Mouse (Mus musculus) heart, embryonic 15.5 days (tissue): ENCODE measurements around the gene Cd3e. TPM values are rescaled to one million over a fixed set of nuclear protein-coding genes. Genes with fewer than 3 reads are reported as not detected.
"Not testable (repeated sequence)": the region's sequence is repeated elsewhere in the genome, so short reads cannot be mapped to it uniquely, and the experiment has no call there.

Experiments
- ATAC-seq: fragments of 200-750 bp; cut with Nextera tagmentation; replicated peaks from 2 replicates; pipeline ENCODE4 v1.8.0; 2017; ENCODE audit warnings: low read depth, moderate TSS enrichment; ENCODE audit not compliant: insufficient number of reproducible peaks, insufficient read depth, low FRiP score
- H3K27ac ChIP-seq: fragments of 300-500 bp; sonication (generic); 2 replicates; pipeline ENCODE4 v1.5.1; 2015; ENCODE audit warnings: mild to moderate bottlenecking, inconsistent platforms
- H3K27me3 ChIP-seq: fragments of 300-500 bp; sonication (generic); 2 replicates; pipeline ENCODE4 v1.6.1; 2015; ENCODE audit warnings: inconsistent platforms
- H3K36me3 ChIP-seq: fragments of 300-500 bp; sonication (generic); 2 replicates; pipeline ENCODE4 v1.6.1; 2015; ENCODE audit warnings: mild to moderate bottlenecking, inconsistent platforms
- H3K4me1 ChIP-seq: fragments of 300-500 bp; sonication (generic); replicated peaks from 2 replicates; pipeline ENCODE4 v1.6.1; 2015; ENCODE audit warnings: inconsistent platforms
- H3K4me2 ChIP-seq: fragments of 300-500 bp; sonication (generic); 2 replicates; pipeline ENCODE4 v1.6.1; 2015; ENCODE audit warnings: inconsistent platforms, mild to moderate bottlenecking, moderate library complexity
- H3K4me3 ChIP-seq: fragments of 300-500 bp; sonication (generic); 2 replicates; pipeline ENCODE4 v1.5.1; 2015; ENCODE audit warnings: mild to moderate bottlenecking, inconsistent platforms
- H3K9ac ChIP-seq: fragments of 300-500 bp; sonication (generic); 2 replicates; pipeline ENCODE4 v1.6.1; 2015; ENCODE audit warnings: mild to moderate bottlenecking, inconsistent platforms
- H3K9me3 ChIP-seq: fragments of 300-500 bp; sonication (generic); replicated peaks from 2 replicates; pipeline ENCODE4 v1.6.1; 2016; ENCODE audit warnings: inconsistent platforms
- WGBS: fragments of 180-500 bp; shearing (Covaris S2); methylation state at CpG from one replicate; pipeline ENCODE4 v1.1.7; 2015; ENCODE audit warnings: mixed read lengths; 5-methylcytosine and 5-hydroxymethylcytosine counted together
- polyA plus RNA-seq: library from polyadenylated mRNA; unstranded; fragments of >200 nt; fragmentation: Nextera tagmentation; extraction: Ambion mirVana; gene quantifications from 2 replicates; pipeline ENCODE4 v1.2.1, GENCODE M21; 2015

Cd3e gene
- polyA plus RNA-seq, 1 experiment from 2014 or later, result 2.9 TPM

- Histone ChIP-seq H3K4me2 (no peak overlapping the region), H3K9ac (no peak overlapping the region), H3K27ac (no peak overlapping the region), H3K36me3 (no peaks in the 10 kb centered on the region), H3K27me3 (peaks cover 10% of the 10 kb centered on the region; the same call in 1 of the 2 replicates), H3K9me3 (no peaks in the 10 kb centered on the region), H3K4me1 (no peaks in the 10 kb centered on the region), H3K4me3 (peak overlapping the region; percentile 1; the same call in 1 of the 2 replicates)
- 55% methylated on average over 6 of the region's 6 CpGs for WGBS
- ATAC-seq, result no peak
Observed at GRCm38 (mm10) chr9:44977813-44978212, 31.6 kb downstream of the Cd3e start.

- no peak overlapping the region for H3K4me3 ChIP-seq
- H3K27ac ChIP-seq, result no peak overlapping the region
- 58% methylated on average over 1 of the region's 1 CpGs for WGBS
- no peak overlapping the region for H3K9ac ChIP-seq
- H3K9me3 ChIP-seq, result no peaks in the 10 kb centered on the region
- H3K36me3 ChIP-seq, result no peaks in the 10 kb centered on the region
- H3K4me2 ChIP-seq, result no peak overlapping the region
- peaks cover 12% of the 10 kb centered on the region for H3K4me1 ChIP-seq
- no peak for ATAC-seq
- H3K27me3 ChIP-seq, result peaks cover 16% of the 10 kb centered on the region
Observed at GRCm38 (mm10) chr9:44969450-44969849, 40.0 kb downstream of the Cd3e start.

- not testable (repeated sequence) for H3K27ac ChIP-seq, H3K36me3 ChIP-seq, H3K9ac ChIP-seq, H3K4me2 ChIP-seq, H3K27me3 ChIP-seq, ATAC-seq, H3K9me3 ChIP-seq, H3K4me3 ChIP-seq
- peaks cover 16% of the 10 kb centered on the region for H3K4me1 ChIP-seq
- 83% methylated on average over 5 of the region's 5 CpGs for WGBS
Observed at GRCm38 (mm10) chr9:44967763-44968162, 41.7 kb downstream of the Cd3e start.

- peaks cover 16% of the 10 kb centered on the region for H3K4me1 ChIP-seq
- no peak overlapping the region for H3K27ac ChIP-seq
- ATAC-seq, result no peak
- no peaks in the 10 kb centered on the region for H3K9me3 ChIP-seq
- no peak overlapping the region for H3K9ac ChIP-seq
- WGBS, result 24% methylated on average over 3 of the region's 3 CpGs
- peaks cover 8% of the 10 kb centered on the region for H3K36me3 ChIP-seq
- no peak overlapping the region for H3K4me3 ChIP-seq
- no peak overlapping the region for H3K4me2 ChIP-seq
- H3K27me3 ChIP-seq, result peaks cover 6% of the 10 kb centered on the region
Observed at GRCm38 (mm10) chr9:44966815-44967242, 42.6 kb downstream of the Cd3e start.

GRCm38 (mm10) chr9:44965833-44966466, 43.5 kb downstream of the Cd3e start:
- 12% methylated on average over 10 of the region's 10 CpGs for WGBS
- H3K4me3 ChIP-seq, result peak overlapping the region; percentile 84
- peak overlapping the region; percentile 69 for H3K27ac ChIP-seq
- peak overlapping the region; percentile 76 for H3K4me2 ChIP-seq
- H3K36me3 ChIP-seq, result peaks cover 17% of the 10 kb centered on the region
- ATAC-seq, result no peak
- H3K9me3 ChIP-seq, result no peaks in the 10 kb centered on the region
- H3K4me1 ChIP-seq, result peaks cover 16% of the 10 kb centered on the region
- H3K27me3 ChIP-seq, result peaks cover 6% of the 10 kb centered on the region
- H3K9ac ChIP-seq, result 0 out of 2 replicates have a peak overlapping the region, but pooled peaks have one; percentile 13

DNA sequence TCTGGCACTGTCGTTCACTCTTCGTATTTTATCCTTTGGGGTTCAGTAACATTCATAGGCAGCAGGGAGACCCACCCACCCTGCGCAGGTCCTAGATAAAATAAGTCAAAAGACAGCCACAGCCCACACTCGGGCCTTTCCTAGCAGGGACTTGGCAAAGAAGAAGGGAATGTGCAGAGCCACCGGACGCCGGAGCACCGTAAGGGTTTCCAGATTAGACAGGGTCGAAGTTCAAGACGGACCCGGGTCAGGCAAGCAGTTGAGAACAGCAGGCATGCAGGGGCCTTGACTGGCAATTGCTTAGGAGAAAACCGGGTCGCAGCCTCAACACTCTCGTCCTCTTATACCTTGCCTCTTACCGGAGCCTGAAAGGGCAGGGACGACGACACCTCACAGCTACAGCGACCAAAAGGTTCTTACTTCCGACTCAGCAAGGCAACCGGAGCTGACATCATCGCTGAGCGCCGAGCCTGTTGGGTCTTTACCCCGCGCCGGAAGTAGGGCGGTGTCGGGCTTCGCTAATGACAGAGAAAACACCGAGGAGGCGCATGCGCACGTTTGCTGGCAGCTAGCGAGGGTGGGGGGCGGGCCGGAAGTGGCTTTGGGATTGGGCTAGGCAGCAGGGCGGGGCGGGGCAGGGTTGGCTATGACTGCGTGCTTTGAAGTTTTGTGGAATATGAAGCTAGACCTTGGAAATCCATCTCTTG, 44.1 kb downstream of the Cd3e start, which contains the start of gene Ube4a:
Gene Ube4a, minus strand, starts transcription at position 475 of the 707 bp plus-strand sequence.
- H3K27me3 ChIP-seq, result peaks cover 3% of the 10 kb centered on the region
- peak within 1 kb of the TSS; percentile 77 for H3K9ac ChIP-seq
- ATAC-seq, result peak; percentile 95
- under 1% methylated on average over 39 of the region's 39 CpGs for WGBS
- no peaks in the 10 kb centered on the region for H3K9me3 ChIP-seq
- peak within 1 kb of the TSS; percentile 69 for H3K27ac ChIP-seq
- H3K4me1 ChIP-seq, result peaks cover 16% of the 10 kb centered on the region
- peak within 1 kb of the TSS; percentile 84 for H3K4me3 ChIP-seq
- H3K36me3 ChIP-seq, result peaks cover 23% of the 10 kb centered on the region
- peak within 1 kb of the TSS; percentile 90 for H3K4me2 ChIP-seq

- no peak overlapping the region for H3K9ac ChIP-seq
Observed at GRCm38 (mm10) chr9:44954432-44954831, 55.0 kb downstream of the Cd3e start.

More at GRCm38 (mm10) chr9:44954432-44954831, 55.0 kb downstream of the Cd3e start:
- Histone ChIP-seq H3K4me3 (no peak overlapping the region), H3K4me1 (no peaks in the 10 kb centered on the region), H3K36me3 (peaks cover 67% of the 10 kb centered on the region), H3K4me2 (no peak overlapping the region), H3K27me3 (no peaks in the 10 kb centered on the region), H3K27ac (no peak overlapping the region), H3K9me3 (no peaks in the 10 kb centered on the region)
- 89% methylated on average over 3 of the region's 3 CpGs for WGBS
- ATAC-seq, result no peak

Other genes starting within 250 kb of the Cd3e start
- 106 and 125 TPM in 2 replicates for gene Arcn1, start 241.8 kb downstream of the Cd3e start, polyA plus RNA-seq
- gene Ift46, start 241.7 kb downstream of the Cd3e start, polyA plus RNA-seq, result 54.3 and 66.6 TPM in 2 replicates
- gene Tmem25, start 210.3 kb downstream of the Cd3e start, polyA plus RNA-seq, result 2.1 and 2.8 TPM in 2 replicates
- gene Ttc36, start 206.6 kb downstream of the Cd3e start, polyA plus RNA-seq, result 0.30 and 1.1 TPM in 2 replicates
- 9.3 and 10.1 TPM in 2 replicates for gene Kmt2a, start 128.3 kb downstream of the Cd3e start, polyA plus RNA-seq
- gene Atp5l, start 88.9 kb downstream of the Cd3e start, polyA plus RNA-seq, result 1,028 and 1,424 TPM in 2 replicates
- 14.7 and 17.6 TPM in 2 replicates for gene Ube4a, start 44.0 kb downstream of the Cd3e start, polyA plus RNA-seq
- gene Cd3g, start 29.2 kb downstream of the Cd3e start, polyA plus RNA-seq, result 5.5 and 64.7 TPM in 2 replicates
- gene Cd3d, start 27.8 kb downstream of the Cd3e start, polyA plus RNA-seq, result 1.4 and 16.0 TPM in 2 replicates
- 1.1 and 7.4 TPM in 2 replicates for gene Mpzl2, start 30.2 kb upstream of the Cd3e start, polyA plus RNA-seq
- gene Mpzl3, start 45.6 kb upstream of the Cd3e start, polyA plus RNA-seq, result 1.4 and 1.6 TPM in 2 replicates
- 0.19 and 0.71 TPM in 2 replicates for gene Jaml, start 69.6 kb upstream of the Cd3e start, polyA plus RNA-seq
- gene Scn2b, start 108.2 kb upstream of the Cd3e start, polyA plus RNA-seq, result 1.2 and 2.6 TPM in 2 replicates
- gene Scn4b, start 128.8 kb upstream of the Cd3e start, polyA plus RNA-seq, result 0.16 and 1.2 TPM in 2 replicates
- not detected in 2 replicates for gene BC049352, start 172.4 kb upstream of the Cd3e start, polyA plus RNA-seq
- gene Tmprss4, start 194.5 kb upstream of the Cd3e start, polyA plus RNA-seq, result 0.21 and 0.85 TPM in 2 replicates